Mouse (Mus musculus): Measurements from ENCODE around the gene Tmigd3. TPM values are rescaled to one million over a fixed set of nuclear protein-coding genes. Genes with fewer than 3 reads are reported as not detected.

Tmigd3 gene
- total and polyA plus RNA-seq, 3 experiments: 0.27 to 0.36 TPM; not detected in 1

DNA sequence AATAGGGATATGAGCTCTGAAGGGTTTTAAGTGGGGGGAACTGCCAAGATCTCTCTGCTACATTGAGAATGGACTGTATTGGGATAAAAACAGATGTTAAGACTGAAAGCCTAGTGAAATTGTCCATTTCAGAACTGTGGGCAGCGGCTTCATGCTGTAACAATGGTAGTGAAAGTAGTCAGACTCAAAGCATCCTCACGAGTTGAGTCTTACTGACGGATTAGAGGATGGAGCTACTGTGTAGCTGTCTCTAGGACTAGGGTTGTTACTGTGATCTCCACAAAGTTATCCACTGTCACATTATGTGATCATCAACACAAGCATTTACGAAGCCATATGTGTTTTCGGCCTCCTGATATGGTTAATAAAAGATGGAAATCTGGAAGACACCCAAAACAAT lies 87.5 kb downstream of the Tmigd3 start:
- Histone ChIP-seq H3K9ac (ENCODE audit: control insufficient read depth, low read depth, low read length, poor library complexity, severe bottlenecking) (peak overlapping the region; percentile 77), H3K9me3 (replicated peaks; ENCODE audit: insufficient read depth, low read length) (no peaks in the 10 kb centered on the region), H3K79me2 (ENCODE audit: control insufficient read depth, insufficient read depth, low read length, poor library complexity) (peaks cover 52% of the 10 kb centered on the region), H3K36me3 (ENCODE audit: control insufficient read depth in 1 of 2, insufficient read depth in 2 of 2, low read length in 2 of 2) (peaks cover 14 to 62% of the 10 kb centered on the region in 2 experiments), H3K4me1 (ENCODE audit: control insufficient read depth in 1 of 2, insufficient read depth in 2 of 2, low read length in 2 of 2) (peaks cover 3 to 22% of the 10 kb centered on the region in 2 experiments; a peak in 2 of 4 replicates), H3K4me3 (ENCODE audit: control insufficient read depth in 1 of 2, insufficient read depth in 1 of 2, low read depth in 2 of 2, low read length in 2 of 2) (peak overlapping the region; percentile 49 to 76), H3K27ac (ENCODE audit: control insufficient read depth, low read depth, low read length) (peak overlapping the region; percentile 70; the same call in 1 of the 2 replicates), H3K27me3 (ENCODE audit: control insufficient read depth in 1 of 2, insufficient read depth in 2 of 2, low read length in 2 of 2) (no peaks in the 10 kb centered on the region)
- TF ChIP-seq MAX (IDR thresholded peaks at IDR 0.05; ENCODE audit: low read length) (no peak), TCF12 (IDR thresholded peaks at IDR 0.05; ENCODE audit: low read depth, low read length) (no peak), UBTF (IDR thresholded peaks at IDR 0.05; ENCODE audit: borderline replicate concordance, insufficient read depth, low read depth, low read length) (no peak), E2F4 (IDR thresholded peaks at IDR 0.05; ENCODE audit: borderline replicate concordance, low read depth, low read length) (no peak), MYC (IDR thresholded peaks at IDR 0.05; ENCODE audit: low read depth, low read length) (0 out of 2 replicates have a peak, but pooled peaks have one; percentile 1), SIN3A (IDR thresholded peaks at IDR 0.05; ENCODE audit: low read length) (peak; percentile 18; the same call in 1 of the 2 replicates), MXI1 (IDR thresholded peaks at IDR 0.05; ENCODE audit: low read depth, low read length) (peak; percentile 65), ETS1 (IDR thresholded peaks at IDR 0.05; ENCODE audit: low read depth, low read length) (no peak)
- peak; percentile 44 for DNase-seq (ENCODE audit: low read depth, low spot score)

GRCm38 (mm10) chr3:105958974-105959580 lies 88.4 kb downstream of the Tmigd3 start, which contains the start of gene Wdr77:
Gene Wdr77 (plus strand): TSS chr3:105959369.
- H3K36me3 ChIP-seq (ENCODE audit: control insufficient read depth in 1 of 2, insufficient read depth in 2 of 2, low read length in 2 of 2): peaks cover 12 to 61% of the 10 kb centered on the region in 2 experiments
- H3K4me1 ChIP-seq (ENCODE audit: control insufficient read depth in 1 of 2, insufficient read depth in 2 of 2, low read length in 2 of 2): peaks cover 3 to 22% of the 10 kb centered on the region in 2 experiments; a peak in 2 of 4 replicates
- peak within 1 kb of the TSS; percentile 49 to 98 for H3K4me3 ChIP-seq (ENCODE audit: control insufficient read depth in 1 of 2, insufficient read depth in 1 of 2, low read depth in 2 of 2, low read length in 2 of 2)
- no peaks in the 10 kb centered on the region for H3K27me3 ChIP-seq (ENCODE audit: control insufficient read depth in 1 of 2, insufficient read depth in 2 of 2, low read length in 2 of 2)
- peak within 1 kb of the TSS; percentile 96 for H3K9ac ChIP-seq (ENCODE audit: control insufficient read depth, low read depth, low read length, poor library complexity, severe bottlenecking)
- H3K27ac ChIP-seq (ENCODE audit: control insufficient read depth, low read depth, low read length): peak within 1 kb of the TSS; percentile 70
- no peaks in the 10 kb centered on the region for H3K9me3 ChIP-seq (replicated peaks; ENCODE audit: insufficient read depth, low read length)
- peaks cover 52% of the 10 kb centered on the region for H3K79me2 ChIP-seq (ENCODE audit: control insufficient read depth, insufficient read depth, low read length, poor library complexity)
- DNase-seq (ENCODE audit: low read depth, low spot score): peak; percentile 99
- peak; percentile 79 for TF ChIP-seq USF1 (IDR thresholded peaks at IDR 0.05; ENCODE audit: low read depth, low read length)
- TF ChIP-seq GABPA (IDR thresholded peaks at IDR 0.05; ENCODE audit: low read depth, low read length): no peak
- peak; percentile 53; the same call in 1 of the 2 replicates for TF ChIP-seq UBTF (IDR thresholded peaks at IDR 0.05; ENCODE audit: borderline replicate concordance, insufficient read depth, low read depth, low read length)
- TF ChIP-seq POLR2A (IDR thresholded peaks at IDR 0.05; ENCODE audit: control insufficient read depth in 1 of 2, insufficient read depth in 1 of 2, low read depth in 1 of 2, low read length in 2 of 2, poor library complexity in 1 of 2): peak; percentile 92 to 96
- TF ChIP-seq ELF1 (IDR thresholded peaks at IDR 0.05; ENCODE audit: low read depth, low read length): peak; percentile 87
- TF ChIP-seq MAX (IDR thresholded peaks at IDR 0.05; ENCODE audit: low read length): peak; percentile 96
- peak; percentile 91 for TF ChIP-seq HCFC1 (IDR thresholded peaks at IDR 0.05; ENCODE audit: low read depth, low read length)
- TF ChIP-seq MAZ (IDR thresholded peaks at IDR 0.05; ENCODE audit: low read depth, low read length): no peak
- no peak for TF ChIP-seq JUND (IDR thresholded peaks at IDR 0.05; ENCODE audit: low read depth, low read length)
- no peak for TF ChIP-seq ETS1 (IDR thresholded peaks at IDR 0.05; ENCODE audit: low read depth, low read length)
- no peak for TF ChIP-seq TAL1 (IDR thresholded peaks at IDR 0.05; ENCODE audit: low read length)
- peak; percentile 95 for TF ChIP-seq POLR2AphosphoS2 (IDR thresholded peaks at IDR 0.05; ENCODE audit: low read length)
- TF ChIP-seq MYB (IDR thresholded peaks at IDR 0.05; ENCODE audit: low read depth, low read length): no peak
- no peak; the same call in 1 of the 2 replicates for TF ChIP-seq KAT2A (conservative IDR thresholded peaks at IDR 0.05; ENCODE audit: low read depth, low read length)
- TF ChIP-seq MXI1 (IDR thresholded peaks at IDR 0.05; ENCODE audit: low read depth, low read length): peak; percentile 100
- peak; percentile 85 for TF ChIP-seq TBP (IDR thresholded peaks at IDR 0.05; ENCODE audit: low read depth, low read length)
- peak; percentile 98 for TF ChIP-seq MYC (IDR thresholded peaks at IDR 0.05; ENCODE audit: low read depth, low read length)
- no peak for TF ChIP-seq BHLHE40 (IDR thresholded peaks at IDR 0.05; ENCODE audit: borderline replicate concordance, low read depth, low read length)
- peak; percentile 93 for TF ChIP-seq SIN3A (IDR thresholded peaks at IDR 0.05; ENCODE audit: low read length)
- TF ChIP-seq ZKSCAN1 (IDR thresholded peaks at IDR 0.05; ENCODE audit: low read depth, low read length): no peak
- TF ChIP-seq RAD21 (IDR thresholded peaks at IDR 0.05; ENCODE audit: low read depth, low read length): no peak
- no peak for TF ChIP-seq CHD1 (IDR thresholded peaks at IDR 0.05; ENCODE audit: low read depth, low read length)
- TF ChIP-seq CTCF (IDR thresholded peaks at IDR 0.05 in 2 of 3, conservative IDR thresholded peaks at IDR 0.05 in 1 of 3; ENCODE audit: control insufficient read depth in 1 of 3, insufficient read depth in 1 of 3, low read depth in 2 of 3, low read length in 3 of 3, poor library complexity in 1 of 3, severe bottlenecking in 1 of 3): no peak
- no peak for TF ChIP-seq ZC3H11A (IDR thresholded peaks at IDR 0.05; ENCODE audit: low read depth, low read length)
- no peak for TF ChIP-seq SMC3 (IDR thresholded peaks at IDR 0.05; ENCODE audit: low read depth, low read length)
- no peak for TF ChIP-seq RCOR1 (IDR thresholded peaks at IDR 0.05; ENCODE audit: low read depth, low read length)
- TF ChIP-seq E2F4 (IDR thresholded peaks at IDR 0.05; ENCODE audit: borderline replicate concordance, low read depth, low read length): no peak
- no peak for TF ChIP-seq ZMIZ1 (IDR thresholded peaks at IDR 0.05; ENCODE audit: low read depth, low read length)
- no peak for TF ChIP-seq ZNF384 (IDR thresholded peaks at IDR 0.05; ENCODE audit: low read depth, low read length)
- no peak; the same call in 1 of the 2 replicates for TF ChIP-seq TCF12 (IDR thresholded peaks at IDR 0.05; ENCODE audit: low read depth, low read length)
